Mouse (Mus musculus): ENCODE results near the gene Ston2. TPM values are rescaled to one million over a fixed set of nuclear protein-coding genes. Genes with fewer than 3 reads are reported as not detected.
A peak's percentile ranks its signal among the peaks of the same experiment; 100 is the strongest.

The Ston2 gene
- polyA plus RNA-seq, 2 experiments from 2014 or later: 0.63 to 0.93 TPM

- ATAC-seq: no peak
These were observed 133.6 kb downstream of the Ston2 start for GRCm38 (mm10) chr12:91654399-91655122.

- no peak for ATAC-seq
These were observed 139.8 kb downstream of the Ston2 start for GRCm38 (mm10) chr12:91648426-91648825.

DNA sequence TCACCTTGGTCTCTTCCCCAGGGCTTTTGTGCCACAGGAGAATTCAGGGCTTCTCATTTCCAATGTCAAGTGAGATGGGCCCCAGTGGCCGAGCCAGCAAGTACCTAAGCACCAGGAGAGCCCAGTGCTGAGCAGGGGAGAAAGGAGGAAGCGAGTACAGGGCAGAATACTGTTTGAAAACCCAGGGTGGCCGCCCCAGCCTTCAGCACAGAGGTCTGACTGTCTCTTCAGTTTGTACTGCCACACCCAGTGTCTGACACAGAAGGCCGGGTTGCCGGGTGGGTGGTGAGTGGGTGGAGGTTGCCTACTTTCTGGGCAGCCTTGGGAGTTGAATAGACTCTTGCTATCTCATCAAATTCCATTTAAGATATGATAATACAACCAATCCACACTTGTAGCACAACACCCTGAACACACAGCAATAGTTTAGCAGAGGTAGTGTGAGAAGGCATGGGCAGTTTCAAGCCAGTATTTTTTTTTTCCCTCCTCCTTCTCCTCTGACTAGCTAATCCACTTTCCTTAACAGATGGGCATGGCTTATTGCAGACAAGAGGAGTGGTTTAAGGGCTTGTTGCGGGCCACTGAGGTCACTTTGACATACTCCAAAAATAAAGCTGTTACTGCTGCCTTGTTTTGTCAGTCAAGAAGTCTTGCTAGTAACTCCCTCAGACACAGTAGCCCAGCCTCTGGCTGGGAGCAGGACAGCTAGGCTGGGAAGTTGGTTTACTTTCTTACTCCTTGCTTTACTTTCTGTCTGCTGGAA lies 142.6 kb downstream of the Ston2 start:
- no peak for ATAC-seq

DNA sequence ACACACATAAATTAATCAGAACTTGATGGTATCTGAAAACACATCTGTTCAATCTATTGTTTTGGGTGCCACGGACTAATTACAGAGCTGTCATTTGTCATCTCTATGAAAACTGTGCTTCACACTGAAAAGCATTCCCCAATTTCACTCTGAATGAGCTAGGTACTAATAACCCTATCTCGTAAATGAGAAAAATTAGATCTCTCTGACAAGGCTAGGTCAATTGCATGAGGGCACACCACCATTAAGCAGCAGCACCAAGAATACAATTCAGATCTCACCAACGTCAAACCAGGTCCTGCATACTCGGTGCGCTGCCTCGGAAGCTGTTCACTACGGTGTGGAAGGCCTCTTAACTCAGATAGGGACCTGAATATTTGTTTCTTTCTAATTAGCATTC lies 145.0 kb downstream of the Ston2 start:
- no peak for ATAC-seq

GRCm38 (mm10) chr12:91642426-91643093 lies 145.6 kb downstream of the Ston2 start:
- no peak for ATAC-seq

DNA sequence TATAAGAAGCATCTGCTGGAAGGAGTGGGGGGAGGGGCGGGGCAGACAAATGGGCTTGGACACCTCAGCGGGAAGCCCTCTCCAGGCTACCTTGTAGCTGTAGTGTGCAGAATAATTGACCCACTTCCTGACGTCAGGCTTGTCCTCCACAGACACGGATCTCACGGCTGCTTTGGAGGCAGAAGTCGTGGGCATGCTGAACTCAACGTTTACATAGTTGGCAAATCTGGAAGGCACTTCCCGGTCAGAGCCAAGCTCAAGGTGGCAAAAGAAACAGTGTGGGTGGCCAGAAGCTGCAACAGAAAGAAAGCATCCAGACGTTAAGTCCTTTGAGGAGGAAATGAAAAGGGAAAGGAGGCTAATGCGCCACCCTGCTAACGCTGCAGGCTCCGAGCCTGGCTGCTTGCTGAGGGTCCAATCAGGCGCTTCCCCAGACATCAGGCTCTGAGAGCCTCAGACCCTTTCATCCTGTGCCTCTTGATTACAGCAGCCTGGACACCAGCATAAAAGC lies 146.5 kb downstream of the Ston2 start:
- ATAC-seq: no peak

- ATAC-seq: no peak
These were observed 147.1 kb downstream of the Ston2 start for GRCm38 (mm10) chr12:91641133-91641532.

DNA sequence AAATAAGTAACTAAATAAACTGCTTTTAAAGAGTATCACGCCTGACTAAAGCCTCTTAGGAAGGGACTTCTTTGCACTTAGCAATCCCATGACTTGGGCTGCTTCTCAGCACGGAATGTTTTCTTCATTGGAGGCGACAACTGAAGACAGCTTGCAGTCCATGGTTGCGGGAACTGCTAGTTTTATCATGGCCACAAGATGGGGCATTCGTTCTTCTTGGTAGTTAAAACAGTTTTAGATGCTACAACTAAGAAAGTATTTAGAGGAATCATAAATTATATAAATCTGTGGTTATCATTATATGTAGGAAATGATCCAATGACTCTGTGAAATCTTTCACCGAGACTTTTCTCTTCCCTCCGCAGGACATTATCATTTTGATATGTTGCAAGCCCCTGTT lies 147.5 kb downstream of the Ston2 start:
- ATAC-seq: peak; percentile 77

DNA sequence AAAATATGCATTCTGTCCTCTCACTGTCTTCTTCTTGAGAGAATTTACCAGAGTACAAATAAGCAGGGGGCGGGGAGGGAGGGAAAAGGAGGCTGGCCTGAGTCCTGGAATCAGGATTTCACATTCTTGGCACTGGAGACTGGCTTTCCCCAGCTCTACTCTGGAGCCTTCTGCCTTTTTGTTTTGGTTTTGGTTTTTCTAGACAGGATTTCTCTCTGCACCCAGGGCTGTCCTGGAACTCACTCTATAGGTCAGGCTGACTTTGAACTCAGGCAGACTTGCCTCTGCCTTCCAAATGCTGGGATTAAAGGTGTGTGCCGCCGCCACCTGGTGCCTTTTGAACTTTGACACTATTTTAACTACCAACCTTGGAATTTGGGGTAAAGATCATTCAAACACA lies 149.8 kb downstream of the Ston2 start:
- no peak for ATAC-seq

DNA sequence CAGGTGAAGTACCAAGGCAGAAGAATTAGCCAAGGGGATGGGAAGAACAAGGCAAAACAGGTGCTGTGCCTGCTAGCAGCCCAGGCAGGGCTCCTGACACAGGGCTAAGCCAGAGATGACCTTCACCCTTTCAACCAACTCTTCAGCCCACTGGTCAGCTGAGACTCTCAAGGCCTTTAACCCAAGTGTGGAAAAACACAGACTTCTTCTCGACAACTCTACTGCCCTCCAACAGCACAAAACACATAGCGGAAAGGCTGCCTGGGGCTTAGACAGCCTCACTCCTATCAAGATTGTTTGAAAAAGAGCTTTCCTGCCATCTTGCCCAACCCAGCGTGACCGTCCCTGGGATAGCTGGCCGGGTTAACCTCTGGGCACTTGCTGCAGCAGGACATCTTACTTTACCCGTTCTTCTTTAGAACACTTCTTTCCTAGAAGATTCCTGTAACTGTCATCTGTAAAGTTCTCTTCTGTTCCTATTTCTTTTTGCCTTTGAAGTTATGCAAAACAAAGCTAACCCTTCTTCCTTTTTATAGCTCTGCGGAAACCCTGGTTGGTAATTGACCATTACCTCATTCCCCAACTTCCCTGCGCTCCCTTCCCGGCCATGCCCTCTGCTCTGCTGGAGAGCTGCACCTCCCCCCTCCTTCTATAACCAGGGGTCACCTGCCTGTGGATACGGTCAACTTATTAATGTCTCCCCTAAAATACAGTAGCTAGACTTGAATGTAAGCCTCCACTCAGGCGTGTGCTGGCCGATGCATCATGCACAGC lies 150.9 kb downstream of the Ston2 start:
- ATAC-seq: no peak

DNA sequence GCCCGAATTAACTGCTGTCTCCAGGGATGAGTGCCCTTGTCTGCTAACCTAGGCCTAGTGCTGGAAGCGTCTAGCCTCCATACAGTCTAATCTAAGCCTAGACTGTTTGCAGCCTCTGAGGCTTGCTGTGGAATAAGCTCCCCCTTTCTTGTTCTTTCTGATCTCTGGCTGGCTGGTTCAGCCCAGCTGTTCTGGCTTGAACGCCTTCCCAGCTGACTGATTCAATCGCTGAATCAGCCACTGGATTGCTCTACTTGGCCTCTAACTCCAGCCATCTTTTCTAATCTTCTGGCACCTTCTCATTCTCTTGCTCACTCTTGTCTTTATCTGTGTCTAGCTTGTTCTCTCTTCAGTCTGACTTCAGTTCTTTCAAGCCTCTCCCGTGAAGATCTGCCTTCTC lies 161.7 kb downstream of the Ston2 start:
- no peak for ATAC-seq

DNA sequence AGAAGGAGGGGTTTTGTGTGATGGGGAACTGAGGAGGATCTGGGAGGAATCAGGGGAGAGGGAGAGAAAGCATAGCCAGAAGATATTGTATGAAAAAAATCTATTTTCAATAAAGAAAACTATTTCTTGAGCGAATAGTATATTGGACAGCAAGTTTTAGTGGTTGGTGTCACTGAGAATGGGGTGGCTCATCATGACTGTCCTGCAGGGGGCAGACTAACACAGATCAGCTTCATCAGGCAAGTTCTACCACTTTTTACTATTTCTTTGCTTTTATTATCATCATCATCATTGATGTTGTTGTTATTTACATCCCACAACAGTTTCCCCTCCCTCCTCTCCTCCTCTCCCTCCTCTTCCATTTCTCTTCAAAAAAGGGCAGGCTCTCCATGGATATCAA lies 163.2 kb downstream of the Ston2 start:
- ATAC-seq: peak; percentile 66

GRCm38 (mm10) chr12:91609425-91609824 lies 178.8 kb downstream of the Ston2 start:
- ATAC-seq: no peak

DNA sequence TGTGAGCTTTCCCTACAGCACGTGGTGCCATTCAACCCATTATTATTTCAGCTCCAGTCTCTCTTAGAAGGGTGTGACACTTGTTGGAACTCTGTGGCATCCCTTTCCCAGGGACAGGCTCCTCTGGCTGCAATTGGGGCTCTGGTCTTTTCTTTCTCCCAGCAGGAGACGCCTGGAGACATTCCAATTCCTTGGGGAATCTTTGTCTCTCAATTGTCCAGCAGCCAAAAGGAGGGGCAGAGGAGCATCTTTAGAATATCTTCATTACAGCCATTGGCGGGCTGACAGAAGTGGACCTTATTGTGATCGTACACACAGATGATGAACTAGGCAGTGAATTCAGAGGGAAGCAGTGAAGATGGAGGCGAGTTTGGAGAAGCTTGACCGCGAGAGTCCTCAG lies 180.5 kb downstream of the Ston2 start:
- no peak for ATAC-seq

DNA sequence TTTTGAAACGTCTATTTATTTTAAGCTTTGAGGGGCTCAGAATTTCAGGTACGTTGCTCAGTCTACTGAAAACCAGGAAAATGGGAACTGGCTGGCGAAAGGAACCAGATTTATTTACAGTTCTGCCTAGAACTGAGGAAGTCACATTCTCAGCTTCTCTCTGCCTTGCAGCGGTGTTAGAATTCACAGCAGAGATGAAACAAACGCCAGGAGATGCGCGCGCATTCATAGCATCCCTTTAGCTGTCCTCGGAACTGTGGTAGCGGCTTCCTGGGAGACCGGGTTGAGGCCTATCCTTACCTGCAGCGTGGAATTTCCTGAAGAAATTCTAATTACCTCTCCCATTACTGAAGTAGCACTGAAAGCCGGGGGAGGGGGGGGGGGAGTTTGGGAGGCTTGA lies 181.5 kb downstream of the Ston2 start:
- no peak for ATAC-seq

GRCm38 (mm10) chr12:91604600-91604999 lies 183.6 kb downstream of the Ston2 start:
- ATAC-seq: no peak

DNA sequence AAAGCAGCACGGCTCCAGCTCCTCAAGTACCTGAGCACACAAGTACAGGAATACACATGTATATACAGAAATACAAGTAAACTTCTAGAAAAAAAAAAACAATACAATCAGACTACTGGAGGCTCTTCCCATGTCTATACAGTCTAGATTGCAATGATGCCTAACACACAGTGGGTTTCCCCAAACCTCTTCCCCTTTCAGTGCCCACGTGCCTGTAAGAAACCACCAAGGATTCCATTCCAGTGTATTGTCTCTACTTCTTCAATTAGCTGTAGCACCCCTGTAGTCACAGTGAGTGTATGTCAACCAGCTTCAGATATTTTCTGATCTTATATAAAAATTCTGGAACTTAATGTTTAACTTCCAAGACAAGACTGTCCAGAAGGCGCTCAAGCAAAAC lies 196.1 kb downstream of the Ston2 start:
- ATAC-seq: no peak

DNA sequence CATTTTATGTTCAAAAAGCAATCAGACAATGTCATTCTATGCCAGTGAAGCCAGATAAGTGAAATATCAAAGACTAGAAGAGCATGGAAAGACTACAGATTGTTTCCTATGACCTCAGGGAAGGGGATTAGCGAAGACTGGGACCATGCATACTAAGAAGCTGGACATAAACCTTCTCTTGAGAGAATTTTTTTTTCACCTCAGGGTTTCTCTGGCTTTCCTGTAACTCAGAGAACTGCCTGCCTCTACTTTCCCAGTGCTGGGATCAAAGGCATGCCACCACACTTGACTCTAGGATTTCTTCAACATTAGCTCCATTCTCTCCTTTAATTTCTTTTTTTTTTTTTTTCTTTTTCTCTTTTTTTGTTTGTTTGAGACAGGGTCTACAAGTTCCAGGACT lies 197.0 kb downstream of the Ston2 start:
- ATAC-seq: no peak

- no peak for ATAC-seq
These were observed 197.5 kb downstream of the Ston2 start for GRCm38 (mm10) chr12:91590716-91591115.

GRCm38 (mm10) chr12:91589847-91590690 lies 198.1 kb downstream of the Ston2 start, which contains the start of gene Gtf2a1:
Gtf2a1 (minus strand) TSS chr12:91590487.
- ATAC-seq: peak; percentile 51

- peak; percentile 3 for ATAC-seq
These were observed 198.7 kb downstream of the Ston2 start for GRCm38 (mm10) chr12:91589542-91589846.

All from activated CD4-positive, CD25-positive, alpha-beta regulatory T cell, adult 4 months (primary cell).